Mouse (Mus musculus) heart, postnatal 14 days (tissue): Measurements from ENCODE around the gene Nup50. TPM values are rescaled to one million over a fixed set of nuclear protein-coding genes. Genes with fewer than 3 reads are reported as not detected.

ENCODE experiments used
- DNase-seq, 2 experiments: peaks; one replicate each; pipeline ENCODE4 v3.0.0; 2021 to 2022
- intact Hi-C: fragments of 180-260 bp; cut with DNase I; formaldehyde crosslinking; loops from one replicate; pipeline ENCODE4 v1.15.1; 2025
- total RNA-seq, 2 experiments: library from RNA; stranded (reverse); gene quantifications; 2 replicates each; pipeline ENCODE4 v1.2.3; 2021

Gene Nup50
- total RNA-seq, 2 experiments from 2014 or later, result 16.8 to 20.0 TPM

- intact Hi-C loops, result no loop called here
- DNase-seq, result peak; percentile 55 to 65
These were observed 19.6 kb downstream of the Nup50 start for GRCm38 (mm10) chr15:84942647-84943285.

DNA sequence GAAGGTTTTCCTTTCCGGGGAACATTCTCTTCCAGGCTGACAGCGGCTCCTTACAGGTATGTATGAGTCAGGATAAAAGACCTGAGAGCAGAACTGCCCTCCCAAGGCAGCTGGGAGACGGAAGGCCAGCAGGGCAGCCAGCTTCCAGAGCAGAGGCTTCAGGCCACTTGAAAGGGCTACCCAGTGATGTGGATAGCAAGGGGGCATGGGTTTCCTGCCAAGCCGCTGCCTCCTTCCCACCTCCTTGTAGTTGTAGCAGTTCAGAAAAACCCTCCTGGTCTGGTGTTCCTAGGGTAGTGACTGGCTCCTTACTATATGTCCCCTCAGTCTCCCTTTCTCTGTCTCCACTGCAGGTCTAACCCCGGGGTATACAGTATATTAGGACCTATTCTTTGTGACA, 21.1 kb downstream of the Nup50 start:
- DNase-seq, result no peak
- intact Hi-C loops, result no loop called here

- intact Hi-C loops, result no loop called here
- DNase-seq, result no peak
These were observed 25.8 kb downstream of the Nup50 start for GRCm38 (mm10) chr15:84948990-84949389.

GRCm38 (mm10) chr15:84950053-84950452, 26.8 kb downstream of the Nup50 start:
- intact Hi-C loops, result no loop called here
- no peak for DNase-seq

DNA sequence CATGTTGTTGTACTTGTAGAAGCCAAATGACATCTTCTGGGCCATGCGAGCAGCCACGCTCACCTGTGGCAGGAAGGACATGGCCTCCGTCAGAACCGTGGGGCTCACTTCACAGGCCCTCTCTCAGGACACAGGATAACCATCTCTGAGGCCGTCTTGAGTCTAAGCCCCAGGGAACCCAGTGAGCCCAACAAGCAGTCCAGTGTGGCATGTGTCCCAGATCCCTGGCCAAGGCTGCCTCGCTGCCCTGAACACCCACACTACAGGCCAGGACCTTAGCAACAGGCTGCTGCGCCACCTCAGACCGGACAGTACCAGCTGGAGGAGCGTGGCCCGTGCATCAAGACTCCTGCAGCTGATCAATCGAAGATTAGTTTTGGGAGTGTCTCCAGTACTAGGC, 30.0 kb downstream of the Nup50 start:
- DNase-seq, result no peak
- intact Hi-C loops, result no loop called here

DNA sequence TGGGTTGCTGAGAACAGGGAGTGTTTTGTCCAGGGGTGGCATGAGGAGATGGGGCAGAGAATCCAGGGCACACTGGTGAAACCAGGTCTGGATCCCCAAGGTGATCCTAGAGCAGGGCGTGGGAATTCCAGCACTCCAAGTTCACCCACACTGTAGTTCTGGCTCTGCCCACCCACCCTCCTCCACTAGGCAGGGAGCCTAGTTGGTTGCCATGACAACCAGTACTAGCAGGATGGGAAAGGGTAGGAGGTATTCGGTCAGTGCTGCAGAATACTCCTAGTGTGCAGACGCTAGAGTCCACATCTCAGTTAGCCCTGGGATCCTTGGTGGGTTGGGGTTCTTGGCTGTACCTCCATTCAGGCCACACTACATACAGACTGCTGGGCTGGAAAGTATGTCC, 34.6 kb downstream of the Nup50 start:
- intact Hi-C loops, result no loop called here
- no peak for DNase-seq

DNA sequence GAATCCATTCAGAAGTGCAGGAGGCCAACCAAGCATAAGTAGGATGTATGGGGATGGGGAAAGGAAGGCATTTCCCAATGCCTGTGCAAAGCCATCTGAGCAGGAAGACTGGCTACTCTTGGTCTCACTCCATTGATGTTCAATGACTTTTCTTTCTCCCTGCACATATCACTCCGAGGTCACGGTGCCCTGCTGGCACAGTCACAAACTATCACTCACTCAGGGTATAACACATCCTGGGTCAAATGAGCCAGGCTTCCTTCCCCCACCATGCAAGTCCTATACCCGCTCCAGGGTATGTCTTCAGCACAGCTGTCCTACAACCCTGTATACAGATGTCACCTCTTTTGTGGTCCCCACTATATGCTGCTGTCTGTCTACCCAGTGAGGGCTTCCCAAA, 35.1 kb downstream of the Nup50 start:
- DNase-seq, result no peak
- intact Hi-C loops, result no loop called here

DNA sequence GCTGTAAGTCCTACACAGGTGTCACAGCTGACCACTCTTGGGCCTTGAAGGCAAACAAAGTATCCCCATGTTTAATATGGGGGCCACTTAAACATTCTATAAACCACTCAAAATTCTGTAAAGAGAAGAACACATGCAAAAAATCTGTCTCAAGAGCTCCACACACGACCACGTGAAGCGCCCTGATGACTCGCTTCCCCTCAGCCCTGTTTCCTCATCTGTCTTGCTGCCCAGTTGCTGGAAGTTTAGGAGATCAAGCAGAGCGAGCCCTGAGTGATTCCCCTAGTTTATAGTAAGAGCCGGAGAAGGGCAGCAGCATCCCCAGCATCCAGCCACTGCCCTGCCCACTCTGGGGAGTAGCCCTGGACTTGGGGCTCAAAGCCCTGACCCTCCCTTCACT, 36.7 kb downstream of the Nup50 start:
- DNase-seq, result no peak
- intact Hi-C loops, result no loop called here

GRCm38 (mm10) chr15:84960692-84961091, 37.5 kb downstream of the Nup50 start:
- peak in 1 of 2 experiments; percentile 36 for DNase-seq
- intact Hi-C loops, result no loop called here

DNA sequence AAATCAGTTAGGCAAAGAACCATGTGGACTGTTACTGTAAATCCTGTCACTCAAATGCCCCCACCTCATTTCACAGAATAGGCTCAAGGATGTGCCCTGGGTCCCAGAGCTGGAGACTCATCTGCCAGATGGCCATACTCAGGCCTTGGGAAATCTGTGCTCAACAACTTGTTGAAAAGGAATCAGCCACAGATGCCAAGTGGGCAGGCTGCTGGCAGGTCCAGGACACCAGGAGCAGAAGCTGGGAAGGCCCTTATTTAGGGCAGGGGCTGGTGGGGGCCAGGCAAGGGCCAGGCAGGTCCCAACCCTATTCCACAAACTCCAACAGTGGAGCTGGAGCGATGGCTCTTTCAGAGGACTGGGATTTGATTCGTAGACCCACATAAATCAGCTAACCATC, 39.3 kb downstream of the Nup50 start:
- intact Hi-C loops, result no loop called here
- no peak for DNase-seq

GRCm38 (mm10) chr15:84964771-84965170, 41.6 kb downstream of the Nup50 start:
- DNase-seq, result no peak
- intact Hi-C loops, result no loop called here

- peak; percentile 68 to 72 for DNase-seq
- intact Hi-C loops, result no loop called here
These were observed 42.6 kb downstream of the Nup50 start for GRCm38 (mm10) chr15:84965575-84966360.

- intact Hi-C loops, result no loop called here
- DNase-seq, result no peak
These were observed 45.3 kb downstream of the Nup50 start for GRCm38 (mm10) chr15:84968534-84968933.

DNA sequence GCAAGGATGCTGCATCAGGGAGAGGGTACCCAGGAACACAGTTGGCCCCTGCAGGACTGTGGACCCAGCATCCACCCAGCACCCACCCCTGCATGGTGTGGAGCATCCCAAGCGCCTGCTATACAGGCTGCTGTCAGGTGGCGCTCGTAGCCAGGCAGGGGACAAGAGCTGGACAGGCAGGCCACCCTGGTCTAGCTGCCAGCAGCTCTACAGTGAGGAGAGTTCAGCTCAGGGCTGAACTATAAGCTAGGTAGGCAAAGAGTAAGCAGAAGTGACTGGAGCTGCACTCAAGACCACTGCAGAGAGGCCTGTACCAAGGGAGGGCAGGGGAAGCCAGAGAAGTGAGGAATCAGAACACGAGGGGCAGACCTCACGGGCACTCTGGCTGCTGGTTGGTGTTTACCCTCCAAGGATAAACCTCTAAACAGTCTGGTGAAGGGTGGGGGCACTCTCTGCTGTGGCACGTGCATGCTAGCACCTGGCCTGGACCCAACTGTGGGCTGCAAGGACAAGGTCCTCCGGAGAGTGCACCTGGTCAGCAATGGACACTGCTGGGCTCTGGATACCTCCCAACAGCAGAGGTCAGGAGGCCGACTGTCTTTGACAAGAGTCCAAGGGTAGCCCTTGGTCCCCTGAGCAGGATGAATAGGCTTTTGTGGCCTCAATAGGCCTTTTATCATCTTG, 49.8 kb downstream of the Nup50 start:
- intact Hi-C loops, result no loop called here
- DNase-seq, result no peak

GRCm38 (mm10) chr15:84973544-84973871, 50.3 kb downstream of the Nup50 start:
- intact Hi-C loops, result no loop called here

GRCm38 (mm10) chr15:84975729-84976128, 52.5 kb downstream of the Nup50 start:
- intact Hi-C loops, result no loop called here
- DNase-seq, result peak in 1 of 2 experiments; percentile 19

More at GRCm38 (mm10) chr15:84973544-84973871, 50.3 kb downstream of the Nup50 start:
- DNase-seq, result no peak

GRCm38 (mm10) chr15:84981609-84982313, 58.5 kb downstream of the Nup50 start:
- no peak for DNase-seq
- intact Hi-C loops, result no loop called here

DNA sequence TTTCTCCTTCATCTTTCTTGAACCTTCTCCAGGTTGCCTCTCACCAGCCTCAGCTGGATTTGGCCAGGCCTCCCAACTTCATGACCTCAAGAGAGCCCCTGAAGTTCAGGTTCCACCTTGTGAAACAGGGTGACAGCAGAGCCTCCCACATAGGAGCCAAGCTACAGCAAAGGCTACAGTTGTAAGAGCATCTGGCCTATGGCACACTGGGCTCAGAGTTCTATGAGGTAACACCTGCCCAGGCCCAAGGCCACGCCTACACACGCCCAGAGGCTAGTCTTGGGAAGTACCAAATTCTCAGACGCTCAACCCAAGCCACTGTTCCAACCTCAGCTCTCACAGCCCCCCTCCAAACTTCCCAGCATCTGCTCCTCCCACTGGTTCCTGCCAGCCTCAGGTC, 59.7 kb downstream of the Nup50 start:
- intact Hi-C loops, result no loop called here
- DNase-seq, result no peak

DNA sequence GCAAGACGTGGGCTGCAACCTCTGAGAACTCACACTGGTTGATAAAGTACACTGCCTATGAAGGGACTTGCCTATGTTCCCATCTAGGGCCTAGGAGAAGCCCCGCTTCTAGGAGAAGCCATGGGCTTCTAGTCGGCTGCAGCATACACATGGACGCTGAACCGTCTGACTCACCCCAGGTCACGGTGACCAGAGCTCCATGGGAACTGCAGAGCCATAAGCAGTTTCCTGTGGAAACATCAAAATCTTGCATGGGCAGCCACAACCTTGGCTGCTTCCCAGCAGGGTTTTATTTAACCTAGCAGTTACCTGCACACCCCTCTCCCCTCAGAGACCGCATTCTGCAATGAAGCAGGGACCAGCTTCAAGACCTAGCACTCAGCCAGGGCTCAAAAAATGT, 60.5 kb downstream of the Nup50 start:
- intact Hi-C loops, result no loop called here
- DNase-seq, result no peak

GRCm38 (mm10) chr15:84985516-84986160, 62.4 kb downstream of the Nup50 start:
- intact Hi-C loops, result loop anchor here (5.0 kb wide), 1 partner anchor 58 kb away; no protein-coding TSS in a partner anchor
- no peak for DNase-seq
